Mouse (Mus musculus) ES-Bruce4 (cell line): ENCODE data around the gene B3galt6.

Source experiments
- CTCF ChIP-seq: IDR thresholded peaks from one replicate; pipeline ENCODE4 v1.8.1; 2011; ENCODE audit warnings: low read depth, low read length
- EP300 ChIP-seq: IDR thresholded peaks from 2 replicates; pipeline ENCODE4 v1.6.1; 2011; ENCODE audit warnings: low read depth, low read length; ENCODE audit not compliant: insufficient read depth
- POLR2A ChIP-seq: IDR thresholded peaks from one replicate; pipeline ENCODE4 v1.8.1; 2011; ENCODE audit warnings: low read length; ENCODE audit not compliant: insufficient read depth

DNA sequence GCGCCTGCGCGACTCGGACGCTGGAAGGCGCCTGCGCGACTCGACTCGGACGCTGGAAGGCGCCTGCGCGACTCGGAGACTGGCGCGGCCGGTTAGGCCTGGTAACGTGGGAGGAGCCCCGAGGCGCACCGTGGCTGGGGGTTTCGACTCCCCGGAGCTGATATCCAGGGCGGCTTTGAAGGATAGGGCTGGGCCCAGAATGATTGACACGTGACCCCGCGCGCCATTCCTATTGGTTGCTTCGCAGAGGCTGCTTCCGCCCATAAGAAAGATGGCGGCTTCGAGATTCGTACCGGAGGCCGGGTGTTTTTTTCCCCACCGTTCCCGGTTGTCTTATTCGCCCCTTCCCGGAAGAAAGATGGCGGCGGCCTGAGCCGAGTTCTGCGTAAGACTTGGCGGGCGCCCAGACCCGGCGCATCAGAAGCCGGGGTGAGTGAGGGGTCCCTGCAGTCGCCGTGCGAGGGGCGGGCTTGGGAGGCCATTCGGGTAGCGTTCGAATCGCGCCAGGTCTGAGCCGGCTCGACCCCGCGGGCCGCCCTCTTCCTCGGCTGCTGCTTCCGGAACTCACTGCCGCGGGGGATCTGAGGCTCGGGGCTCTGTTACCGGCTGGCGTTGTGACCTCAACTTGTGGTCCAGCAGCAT, 578 bp upstream of the B3galt6 start:
- TF ChIP-seq EP300, result no peak
- no peak for TF ChIP-seq CTCF
- no peak for TF ChIP-seq POLR2A
